Mouse (Mus musculus): Measurements from ENCODE around the gene Scnn1g. TPM values are rescaled to one million over a fixed set of nuclear protein-coding genes. Genes with fewer than 3 reads are reported as not detected.
A peak's percentile ranks its signal among the peaks of the same experiment; 100 is the strongest.

The Scnn1g gene
- polyA plus RNA-seq, 1 experiment from 2014 or later, result 0.40 TPM

GRCm38 (mm10) chr7:121785651-121786228 is 51.5 kb downstream of the Scnn1g start:
- peak; percentile 41; the same call in 1 of the 2 replicates for ATAC-seq (ENCODE audit: low read depth)

GRCm38 (mm10) chr7:121797781-121798180 is 63.5 kb downstream of the Scnn1g start:
- 77% methylated on average over 9 of the region's 9 CpGs for WGBS
- no peak for ATAC-seq (ENCODE audit: low read depth)

More at GRCm38 (mm10) chr7:121785651-121786228, 51.5 kb downstream of the Scnn1g start:
- peak; percentile 38 for DNase-seq (ENCODE audit: low spot score)
- Histone ChIP-seq H3K27me3 (replicated peaks; ENCODE audit: control insufficient read depth, insufficient read depth, low read length) (no peaks in the 10 kb centered on the region), H3K9me3 (ENCODE audit: control insufficient read depth, low read length) (no peaks in the 10 kb centered on the region), H3K4me2 (ENCODE audit: low read depth, low read length) (no peak overlapping the region), H3K9ac (ENCODE audit: low read depth, low read length) (no peak overlapping the region), H3K36me3 (ENCODE audit: control insufficient read depth, insufficient read depth, low read length) (no peaks in the 10 kb centered on the region), H3K27ac (replicated peaks; ENCODE audit: low read depth, low read length) (no peak overlapping the region), H3K4me1 (ENCODE audit: control insufficient read depth, insufficient read depth, low read length) (no peaks in the 10 kb centered on the region), H3K4me3 (ENCODE audit: low read depth, low read length) (no peak overlapping the region)
- WGBS, result 60% methylated on average over 8 of the region's 8 CpGs

DNA sequence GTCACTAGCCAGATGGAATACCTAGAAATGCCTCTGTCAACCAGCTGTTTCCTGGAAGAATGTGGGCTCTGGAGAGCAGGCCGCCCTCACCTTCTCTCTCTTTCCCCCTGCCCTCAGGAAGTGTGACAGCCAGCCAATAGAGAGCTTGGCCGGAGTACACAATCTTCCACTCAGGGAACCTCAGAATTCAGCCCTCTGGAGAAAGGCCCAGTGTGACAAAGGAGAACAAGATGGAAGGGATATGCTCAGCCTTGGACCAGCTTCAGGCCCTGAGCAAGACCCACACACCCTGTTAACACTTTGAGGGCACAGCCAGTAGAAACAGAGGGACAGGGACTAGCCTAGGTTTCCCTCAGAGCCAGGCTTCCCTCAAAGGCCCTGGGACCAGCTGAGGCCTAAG is 68.2 kb downstream of the Scnn1g start:
- no peak overlapping the region for H3K9ac ChIP-seq (ENCODE audit: low read depth, low read length)
- H3K4me3 ChIP-seq (ENCODE audit: low read depth, low read length), result no peak overlapping the region
- 67% methylated on average over 2 of the region's 2 CpGs for WGBS
- H3K27me3 ChIP-seq (replicated peaks; ENCODE audit: control insufficient read depth, insufficient read depth, low read length), result no peaks in the 10 kb centered on the region
- no peak overlapping the region for H3K27ac ChIP-seq (replicated peaks; ENCODE audit: low read depth, low read length)
- DNase-seq (ENCODE audit: low spot score) (no peak), ATAC-seq (ENCODE audit: low read depth) (no peak)
- no peaks in the 10 kb centered on the region for H3K9me3 ChIP-seq (ENCODE audit: control insufficient read depth, low read length)
- no peaks in the 10 kb centered on the region for H3K4me1 ChIP-seq (ENCODE audit: control insufficient read depth, insufficient read depth, low read length)
- no peak overlapping the region for H3K4me2 ChIP-seq (ENCODE audit: low read depth, low read length)
- no peaks in the 10 kb centered on the region for H3K36me3 ChIP-seq (ENCODE audit: control insufficient read depth, insufficient read depth, low read length)

More at GRCm38 (mm10) chr7:121797781-121798180, 63.5 kb downstream of the Scnn1g start:
- no peak overlapping the region for H3K4me2 ChIP-seq (ENCODE audit: low read depth, low read length)
- no peaks in the 10 kb centered on the region for H3K36me3 ChIP-seq (ENCODE audit: control insufficient read depth, insufficient read depth, low read length)
- H3K9ac ChIP-seq (ENCODE audit: low read depth, low read length), result no peak overlapping the region
- no peak overlapping the region for H3K27ac ChIP-seq (replicated peaks; ENCODE audit: low read depth, low read length)
- H3K27me3 ChIP-seq (replicated peaks; ENCODE audit: control insufficient read depth, insufficient read depth, low read length), result no peaks in the 10 kb centered on the region
- no peaks in the 10 kb centered on the region for H3K9me3 ChIP-seq (ENCODE audit: control insufficient read depth, low read length)
- DNase-seq (ENCODE audit: low spot score), result no peak
- H3K4me3 ChIP-seq (ENCODE audit: low read depth, low read length), result no peak overlapping the region
- H3K4me1 ChIP-seq (ENCODE audit: control insufficient read depth, insufficient read depth, low read length), result no peaks in the 10 kb centered on the region

- Histone ChIP-seq H3K27me3 (replicated peaks; ENCODE audit: control insufficient read depth, insufficient read depth, low read length) (no peaks in the 10 kb centered on the region), H3K36me3 (ENCODE audit: control insufficient read depth, insufficient read depth, low read length) (no peaks in the 10 kb centered on the region), H3K9ac (ENCODE audit: low read depth, low read length) (no peak overlapping the region), H3K27ac (replicated peaks; ENCODE audit: low read depth, low read length) (no peak overlapping the region), H3K9me3 (ENCODE audit: control insufficient read depth, low read length) (no peaks in the 10 kb centered on the region), H3K4me2 (ENCODE audit: low read depth, low read length) (no peak overlapping the region), H3K4me3 (ENCODE audit: low read depth, low read length) (no peak overlapping the region), H3K4me1 (ENCODE audit: control insufficient read depth, insufficient read depth, low read length) (no peaks in the 10 kb centered on the region)
- no peak for DNase-seq (ENCODE audit: low spot score)
- 78% methylated on average over 4 of the region's 4 CpGs for WGBS
- no peak for ATAC-seq (ENCODE audit: low read depth)
Measured at GRCm38 (mm10) chr7:121803011-121803410, 68.7 kb downstream of the Scnn1g start.

DNA sequence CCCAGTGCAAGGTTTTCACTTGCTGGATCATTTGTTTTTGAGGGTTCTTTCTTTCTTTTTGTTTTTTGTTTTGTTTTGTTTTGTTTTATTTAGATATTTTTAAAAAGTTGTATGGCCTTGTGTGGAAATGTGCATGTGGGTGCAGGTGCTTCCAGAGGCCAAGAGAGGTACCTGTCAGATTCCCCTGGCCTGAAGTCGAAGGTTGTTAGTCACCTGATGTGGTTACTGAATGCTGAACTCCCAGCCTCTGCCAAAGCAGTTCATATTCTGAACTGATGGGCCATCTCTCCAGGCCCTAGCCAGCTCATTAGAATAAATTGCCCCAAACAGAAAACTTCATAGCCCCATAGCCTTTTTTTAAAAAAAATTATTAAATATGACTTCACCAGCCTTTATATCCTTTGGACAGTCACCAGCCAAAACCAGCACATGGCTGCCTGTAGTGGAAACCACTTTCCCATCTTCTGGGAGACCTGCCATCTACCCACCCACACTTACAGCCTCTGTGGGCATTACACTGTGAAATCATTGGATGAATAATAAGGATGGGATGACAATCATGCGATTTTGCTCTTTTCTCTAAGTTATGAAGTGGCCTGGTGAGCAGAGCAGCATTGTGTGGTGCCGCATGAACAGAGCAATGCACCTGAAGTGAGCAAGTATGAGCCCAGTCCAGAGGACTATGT is 71.7 kb downstream of the Scnn1g start:
- Histone ChIP-seq H3K4me2 (ENCODE audit: low read depth, low read length) (no peak overlapping the region), H3K9me3 (ENCODE audit: control insufficient read depth, low read length) (no peaks in the 10 kb centered on the region), H3K4me1 (ENCODE audit: control insufficient read depth, insufficient read depth, low read length) (no peaks in the 10 kb centered on the region), H3K27me3 (replicated peaks; ENCODE audit: control insufficient read depth, insufficient read depth, low read length) (no peaks in the 10 kb centered on the region), H3K27ac (replicated peaks; ENCODE audit: low read depth, low read length) (no peak overlapping the region), H3K9ac (ENCODE audit: low read depth, low read length) (no peak overlapping the region), H3K36me3 (ENCODE audit: control insufficient read depth, insufficient read depth, low read length) (no peaks in the 10 kb centered on the region), H3K4me3 (ENCODE audit: low read depth, low read length) (no peak overlapping the region)
- DNase-seq (ENCODE audit: low spot score), result no peak
- no peak for ATAC-seq (ENCODE audit: low read depth)
- WGBS, result 82% methylated on average over 3 of the region's 3 CpGs

- Histone ChIP-seq H3K4me2 (ENCODE audit: low read depth, low read length) (no peak overlapping the region), H3K9me3 (ENCODE audit: control insufficient read depth, low read length) (no peaks in the 10 kb centered on the region), H3K4me3 (ENCODE audit: low read depth, low read length) (no peak overlapping the region), H3K4me1 (ENCODE audit: control insufficient read depth, insufficient read depth, low read length) (no peaks in the 10 kb centered on the region), H3K27ac (replicated peaks; ENCODE audit: low read depth, low read length) (no peak overlapping the region), H3K9ac (ENCODE audit: low read depth, low read length) (no peak overlapping the region), H3K27me3 (replicated peaks; ENCODE audit: control insufficient read depth, insufficient read depth, low read length) (no peaks in the 10 kb centered on the region), H3K36me3 (ENCODE audit: control insufficient read depth, insufficient read depth, low read length) (no peaks in the 10 kb centered on the region)
- DNase-seq (ENCODE audit: low spot score), result no peak
- ATAC-seq (ENCODE audit: low read depth), result no peak
- WGBS, result 72% methylated on average over 15 of the region's 15 CpGs
Measured at GRCm38 (mm10) chr7:121807726-121808580, 73.7 kb downstream of the Scnn1g start.

Other genes with a start within 250 kb of the Scnn1g start
- 3.9 and 4.1 TPM in 2 replicates for gene Usp31, start 27.2 kb upstream of the Scnn1g start, polyA plus RNA-seq (2014; fragmentation: Nextera tagmentation; extraction: Ambion mirVana)
- gene Scnn1b, start 130.6 kb downstream of the Scnn1g start, polyA plus RNA-seq (2014; fragmentation: Nextera tagmentation; extraction: Ambion mirVana), result 0.74 and 0.75 TPM in 2 replicates
- 11.4 and 14.4 TPM in 2 replicates for gene Cog7, start 247.2 kb downstream of the Scnn1g start, polyA plus RNA-seq (2014; fragmentation: Nextera tagmentation; extraction: Ambion mirVana)

Data from embryonic facial prominence, embryonic 14.5 days (tissue).